Mouse (Mus musculus) erythroblast, embryonic 14.5 days (primary cell): ENCODE measurements around the gene Sema3e. TPM values are rescaled to one million over a fixed set of nuclear protein-coding genes. Genes with fewer than 3 reads are reported as not detected.

ENCODE experiments used
- H3K27me3 ChIP-seq: 2 replicates; pipeline ENCODE4 v1.6.1; 2012; ENCODE audit warnings: inconsistent platforms; ENCODE audit not compliant: control insufficient read depth
- H3K36me3 ChIP-seq: 2 replicates; pipeline ENCODE4 v1.6.1; 2012; ENCODE audit warnings: mild to moderate bottlenecking, inconsistent platforms; ENCODE audit not compliant: control insufficient read depth
- H3K4me1 ChIP-seq: 2 replicates; pipeline ENCODE4 v1.6.1; 2012; ENCODE audit warnings: inconsistent platforms; ENCODE audit not compliant: control insufficient read depth
- H3K4me3 ChIP-seq: replicated peaks from 2 replicates; pipeline ENCODE3; 2012; ENCODE audit warnings: moderate library complexity, mild to moderate bottlenecking, inconsistent platforms
- H3K9me3 ChIP-seq: 2 replicates; pipeline ENCODE4 v1.6.1; 2012; ENCODE audit warnings: low read length, inconsistent platforms, mixed read lengths; ENCODE audit not compliant: control insufficient read depth
- GATA1 ChIP-seq: IDR thresholded peaks from 2 replicates; pipeline ENCODE4 v1.6.1; 2012; ENCODE audit warnings: low read length, inconsistent platforms, mixed read lengths
- TAL1 ChIP-seq: IDR thresholded peaks from 3 replicates; pipeline ENCODE4 v1.6.1; 2012; ENCODE audit warnings: low read length, inconsistent platforms, mixed read lengths
- polyA plus RNA-seq: library from polyadenylated mRNA; stranded (reverse); fragments of >175 nt; gene quantifications from 2 replicates; pipeline ENCODE4 v1.2.3, GENCODE M21; 2012

The Sema3e gene
- polyA plus RNA-seq, 1 experiment, result not detected

DNA sequence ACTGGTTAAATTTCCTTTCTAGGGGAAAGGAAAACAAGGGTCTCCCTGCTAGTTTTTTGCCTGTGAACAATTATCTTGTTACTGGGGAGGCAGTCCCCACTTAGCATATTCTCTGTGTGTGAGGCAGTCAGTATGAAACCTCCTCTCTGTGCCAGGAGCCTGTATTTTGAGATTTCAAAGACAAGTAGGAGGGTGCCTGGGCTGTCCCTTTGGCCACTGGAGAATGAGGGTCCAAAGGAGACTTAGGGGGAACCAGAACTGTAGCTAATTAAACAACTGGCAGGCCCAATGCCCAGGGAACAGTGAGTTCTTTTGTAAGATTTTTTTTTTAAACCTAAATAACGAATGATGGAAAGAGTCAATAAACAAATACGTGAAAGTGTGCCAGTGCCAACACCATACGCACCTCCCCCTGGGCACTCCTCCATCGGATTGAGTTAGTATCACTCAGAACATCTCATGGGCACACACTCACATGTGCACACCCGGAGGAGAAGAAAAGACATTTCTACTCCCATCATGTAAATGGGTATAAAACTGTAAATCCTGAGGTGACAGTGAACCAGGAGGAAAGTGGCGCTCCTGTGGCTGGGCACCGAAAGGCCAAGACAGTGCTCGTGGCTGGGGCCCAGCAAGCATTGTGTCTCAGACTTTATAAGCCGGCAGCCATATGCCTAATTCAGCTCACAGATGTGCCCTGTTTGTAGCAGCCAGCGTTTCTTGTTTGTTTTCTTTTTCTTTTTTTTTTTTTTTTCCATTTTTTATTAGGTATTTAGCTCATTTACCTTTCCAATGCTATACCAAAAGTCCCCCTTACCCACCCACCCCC is 148.5 kb downstream of the Sema3e start:
- Histone ChIP-seq H3K27me3 (no peaks in the 10 kb centered on the region), H3K36me3 (no peaks in the 10 kb centered on the region), H3K9me3 (no peaks in the 10 kb centered on the region), H3K4me1 (no peaks in the 10 kb centered on the region), H3K4me3 (no peak overlapping the region)
- no peak for TF ChIP-seq GATA1
- TF ChIP-seq TAL1, result no peak

DNA sequence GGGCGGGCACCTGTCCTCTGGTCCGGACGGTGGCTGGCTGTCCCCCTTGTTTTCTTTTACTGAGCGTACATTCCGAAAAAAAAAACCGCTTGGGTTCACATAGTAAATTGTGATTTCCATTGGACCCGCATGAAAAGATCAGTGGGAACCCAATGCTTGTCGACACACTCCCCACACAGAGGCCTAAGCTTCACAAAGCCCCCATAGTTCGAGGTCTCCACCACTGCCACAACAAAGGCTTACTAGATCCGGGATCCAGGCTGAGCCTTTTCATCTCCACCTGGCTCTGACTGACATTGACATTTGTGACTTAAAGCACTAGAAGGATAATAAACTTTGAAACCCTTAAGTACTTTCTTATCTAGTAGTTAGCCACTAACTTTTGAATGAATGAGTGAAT is 155.5 kb downstream of the Sema3e start:
- peaks cover 5% of the 10 kb centered on the region; the same call in 1 of the 2 replicates for H3K9me3 ChIP-seq
- H3K27me3 ChIP-seq, result no peaks in the 10 kb centered on the region
- TF ChIP-seq GATA1 (no peak), TAL1 (no peak)
- no peaks in the 10 kb centered on the region for H3K36me3 ChIP-seq
- no peaks in the 10 kb centered on the region for H3K4me1 ChIP-seq
- no peak overlapping the region for H3K4me3 ChIP-seq

- no peaks in the 10 kb centered on the region for H3K36me3 ChIP-seq
- H3K27me3 ChIP-seq, result no peaks in the 10 kb centered on the region
- peaks cover 5% of the 10 kb centered on the region; the same call in 1 of the 2 replicates for H3K9me3 ChIP-seq
- TF ChIP-seq GATA1, result no peak
- TF ChIP-seq TAL1, result no peak
- no peak overlapping the region for H3K4me3 ChIP-seq
- H3K4me1 ChIP-seq, result no peaks in the 10 kb centered on the region
These were observed 157.1 kb downstream of the Sema3e start for GRCm38 (mm10) chr5:14182156-14182555.

- Histone ChIP-seq H3K4me1 (no peaks in the 10 kb centered on the region), H3K27me3 (no peaks in the 10 kb centered on the region), H3K36me3 (no peaks in the 10 kb centered on the region), H3K4me3 (no peak overlapping the region), H3K9me3 (no peaks in the 10 kb centered on the region)
- TF ChIP-seq TAL1 (no peak), GATA1 (no peak)
These were observed 170.2 kb downstream of the Sema3e start for GRCm38 (mm10) chr5:14195172-14195819.

- TF ChIP-seq GATA1 (no peak), TAL1 (no peak)
- no peaks in the 10 kb centered on the region for H3K27me3 ChIP-seq
- no peaks in the 10 kb centered on the region for H3K4me1 ChIP-seq
- no peaks in the 10 kb centered on the region for H3K9me3 ChIP-seq
- no peaks in the 10 kb centered on the region for H3K36me3 ChIP-seq
- H3K4me3 ChIP-seq, result no peak overlapping the region
These were observed 173.4 kb downstream of the Sema3e start for GRCm38 (mm10) chr5:14198344-14199040.

GRCm38 (mm10) chr5:14206794-14207193 is 181.7 kb downstream of the Sema3e start:
- Histone ChIP-seq H3K27me3 (no peaks in the 10 kb centered on the region), H3K4me3 (no peak overlapping the region), H3K9me3 (peaks cover 2% of the 10 kb centered on the region; the same call in 1 of the 2 replicates), H3K4me1 (no peaks in the 10 kb centered on the region), H3K36me3 (no peaks in the 10 kb centered on the region)
- TF ChIP-seq GATA1 (no peak), TAL1 (no peak)

GRCm38 (mm10) chr5:14209962-14210361 is 184.9 kb downstream of the Sema3e start:
- Histone ChIP-seq H3K36me3 (no peaks in the 10 kb centered on the region), H3K27me3 (no peaks in the 10 kb centered on the region), H3K4me3 (no peak overlapping the region), H3K9me3 (no peaks in the 10 kb centered on the region; the same call in 1 of the 2 replicates), H3K4me1 (no peaks in the 10 kb centered on the region)
- TF ChIP-seq GATA1 (no peak), TAL1 (no peak)

DNA sequence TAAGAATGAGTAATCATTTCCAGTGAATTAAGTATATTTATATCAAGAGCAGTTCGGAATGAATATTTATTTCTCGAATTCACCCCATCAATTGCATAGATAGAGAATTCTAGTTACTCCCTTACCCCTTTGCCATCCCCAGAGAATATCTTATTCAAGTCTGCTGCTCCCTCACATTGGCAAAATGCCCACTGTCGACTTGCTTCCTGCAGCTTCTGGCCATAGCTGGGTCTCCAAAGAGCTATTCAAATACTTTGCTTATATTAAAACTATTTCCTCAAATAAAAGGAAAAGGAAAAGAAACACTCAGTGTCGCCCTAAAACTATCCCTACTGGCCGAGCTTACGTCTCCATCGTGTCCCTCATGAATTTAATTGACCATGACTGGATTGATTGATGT is 191.1 kb downstream of the Sema3e start:
- Histone ChIP-seq H3K4me1 (no peaks in the 10 kb centered on the region), H3K4me3 (no peak overlapping the region), H3K36me3 (no peaks in the 10 kb centered on the region), H3K9me3 (no peaks in the 10 kb centered on the region), H3K27me3 (no peaks in the 10 kb centered on the region)
- no peak for TF ChIP-seq GATA1
- TF ChIP-seq TAL1, result no peak

- no peaks in the 10 kb centered on the region for H3K4me1 ChIP-seq
- no peak for TF ChIP-seq TAL1
- no peak for TF ChIP-seq GATA1
- H3K4me3 ChIP-seq, result no peak overlapping the region
- no peaks in the 10 kb centered on the region for H3K9me3 ChIP-seq
- no peaks in the 10 kb centered on the region for H3K36me3 ChIP-seq
- H3K27me3 ChIP-seq, result no peaks in the 10 kb centered on the region
These were observed 193.6 kb downstream of the Sema3e start for GRCm38 (mm10) chr5:14218677-14219076.
